Mouse (Mus musculus) brain, embryonic 14.5 days (tissue): ENCODE measurements around the gene C2cd5.

Source experiments
- CTCF ChIP-seq: fragments of 200-500 bp; IDR thresholded peaks from 2 replicates; pipeline ENCODE4 v1.5.1; 2012; ENCODE audit warnings: inconsistent platforms, mild to moderate bottlenecking, moderate library complexity, borderline replicate concordance; ENCODE audit not compliant: insufficient read depth, insufficient read length; ENCODE audit errors: extremely low read depth
- POLR2A ChIP-seq: fragments of 200-500 bp; IDR thresholded peaks from 2 replicates; pipeline ENCODE4 v1.6.1; 2012; ENCODE audit warnings: mild to moderate bottlenecking, inconsistent platforms, borderline replicate concordance; ENCODE audit not compliant: poor library complexity, insufficient read depth, insufficient read length, severe bottlenecking; ENCODE audit errors: extremely low read depth

DNA sequence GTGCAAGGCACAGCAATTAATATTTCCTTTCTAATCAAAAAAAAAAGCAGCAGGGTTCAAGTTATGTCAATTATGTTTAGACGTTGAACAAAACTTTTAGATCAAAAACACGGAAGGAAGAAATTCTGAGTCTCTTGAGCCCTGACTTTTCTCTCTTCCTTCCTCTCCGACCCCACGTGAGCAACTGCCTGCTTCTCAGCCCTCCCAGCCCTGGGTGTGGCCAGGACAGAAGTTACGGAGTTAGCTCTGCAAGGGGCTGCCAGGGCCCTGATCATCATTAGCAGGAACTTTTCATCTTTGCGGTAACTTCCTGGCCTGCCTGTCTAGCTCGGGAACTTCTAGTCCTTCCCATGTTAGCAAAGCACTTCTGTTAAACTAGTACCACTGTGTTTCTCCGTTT, 46.8 kb upstream of the C2cd5 start:
- TF ChIP-seq CTCF (no peak), POLR2A (no peak)
